Mouse (Mus musculus) gastrocnemius, adult 8-10 months (tissue): ENCODE data around the gene Sh3d19. TPM values are rescaled to one million over a fixed set of nuclear protein-coding genes. Genes with fewer than 3 reads are reported as not detected.

Experiments used
- DNase-seq, 2 experiments: peaks; one replicate each; pipeline ENCODE4 v3.0.0; 2022; ENCODE audit warnings: low spot score in 2 of 2
- total RNA-seq, 4 experiments: library from RNA; stranded (reverse); gene quantifications; 2 replicates each; pipeline ENCODE4 v1.2.4; 2022

The Sh3d19 gene
- total RNA-seq = 1 to 10 TPM; 4.5 to 9.7 (median 7.4) TPM

GRCm38 (mm10) chr3:85970742-85971598 is at the start of gene Sh3d19:
Gene Sh3d19, plus strand, starts transcription at chr3:85971109.
- DNase-seq = peak; percentile 36 to 52

GRCm38 (mm10) chr3:85922331-85922730 is 48.6 kb upstream of the Sh3d19 start:
- no peak for DNase-seq

GRCm38 (mm10) chr3:85923343-85923742 is 47.6 kb upstream of the Sh3d19 start:
- DNase-seq = no peak

GRCm38 (mm10) chr3:85923954-85924945 is 46.7 kb upstream of the Sh3d19 start:
- DNase-seq = peak; percentile 57 to 61

GRCm38 (mm10) chr3:85927296-85927695 is 43.6 kb upstream of the Sh3d19 start:
- no peak for DNase-seq

- peak; percentile 30 to 57 for DNase-seq
Measured at GRCm38 (mm10) chr3:85928140-85928611, 42.7 kb upstream of the Sh3d19 start.

GRCm38 (mm10) chr3:85929711-85930110 is 41.2 kb upstream of the Sh3d19 start:
- DNase-seq = no peak

- no peak for DNase-seq
Measured at GRCm38 (mm10) chr3:85930671-85931255, 40.1 kb upstream of the Sh3d19 start.

GRCm38 (mm10) chr3:85931859-85932258 is 39.0 kb upstream of the Sh3d19 start:
- no peak for DNase-seq

- no peak for DNase-seq
Measured at GRCm38 (mm10) chr3:85933586-85933985, 37.3 kb upstream of the Sh3d19 start.

- no peak for DNase-seq
Measured at GRCm38 (mm10) chr3:85950914-85951313, 20.0 kb upstream of the Sh3d19 start.

GRCm38 (mm10) chr3:85952696-85953283 is 18.1 kb upstream of the Sh3d19 start:
- no peak for DNase-seq

GRCm38 (mm10) chr3:85955269-85955668 is 15.6 kb upstream of the Sh3d19 start:
- no peak for DNase-seq

GRCm38 (mm10) chr3:85955704-85956103 is 15.2 kb upstream of the Sh3d19 start:
- no peak for DNase-seq

- DNase-seq = no peak
Measured at GRCm38 (mm10) chr3:85959669-85960068, 11.2 kb upstream of the Sh3d19 start.

- DNase-seq = no peak
Measured at GRCm38 (mm10) chr3:85961134-85961533, 9.8 kb upstream of the Sh3d19 start.

- no peak for DNase-seq
Measured at GRCm38 (mm10) chr3:85965479-85965878, 5.4 kb upstream of the Sh3d19 start.

GRCm38 (mm10) chr3:85969040-85969439 is 1.9 kb upstream of the Sh3d19 start:
- no peak for DNase-seq

- DNase-seq = no peak
Measured at GRCm38 (mm10) chr3:85971599-85971975, 678 bp downstream of the Sh3d19 start.

GRCm38 (mm10) chr3:85973376-85974140 is 2.6 kb downstream of the Sh3d19 start:
- DNase-seq = no peak
